Mouse (Mus musculus): ENCODE measurements around the gene Memo1. TPM values are rescaled to one million over a fixed set of nuclear protein-coding genes. Genes with fewer than 3 reads are reported as not detected.
"Not testable (repeated sequence)": the region's sequence is repeated elsewhere in the genome, so short reads cannot be mapped to it uniquely, and the experiment has no call there.

Gene Memo1
- polyA plus RNA-seq, 1 experiment from 2014 or later = 108 TPM

GRCm38 (mm10) chr17:74180889-74181288 lies 114.4 kb downstream of the Memo1 start:
- no peak overlapping the region for H3K9ac ChIP-seq
- H3K4me2 ChIP-seq = no peak overlapping the region
- DNase-seq (no peak), ATAC-seq (ENCODE audit: low read depth) (no peak)
- no peak overlapping the region for H3K4me3 ChIP-seq (replicated peaks)
- H3K27ac ChIP-seq = no peak overlapping the region
- no peaks in the 10 kb centered on the region; the same call in none of the 2 replicates for H3K4me1 ChIP-seq (replicated peaks)
- H3K36me3 ChIP-seq = no peaks in the 10 kb centered on the region
- no peaks in the 10 kb centered on the region for H3K27me3 ChIP-seq
- no peaks in the 10 kb centered on the region for H3K9me3 ChIP-seq (replicated peaks)

GRCm38 (mm10) chr17:74179640-74180039 lies 115.7 kb downstream of the Memo1 start:
- not testable (repeated sequence) for ATAC-seq (ENCODE audit: low read depth); DNase-seq; H3K27me3 ChIP-seq; H3K9me3 ChIP-seq (replicated peaks); H3K4me3 ChIP-seq (replicated peaks); H3K4me1 ChIP-seq (replicated peaks); H3K4me2 ChIP-seq; H3K27ac ChIP-seq; H3K9ac ChIP-seq; H3K36me3 ChIP-seq
- WGBS (ENCODE audit: insufficient replicate concordance) = 57% methylated on average over 2 of the region's 2 CpGs

GRCm38 (mm10) chr17:74173726-74174125 lies 121.6 kb downstream of the Memo1 start:
- Histone ChIP-seq H3K27ac (no peak overlapping the region), H3K4me2 (no peak overlapping the region), H3K36me3 (no peaks in the 10 kb centered on the region), H3K4me1 (replicated peaks) (no peaks in the 10 kb centered on the region), H3K9ac (no peak overlapping the region), H3K4me3 (replicated peaks) (no peak overlapping the region), H3K27me3 (no peaks in the 10 kb centered on the region), H3K9me3 (replicated peaks) (no peaks in the 10 kb centered on the region)
- ATAC-seq (ENCODE audit: low read depth) = no peak
- DNase-seq = no peak

- H3K4me3 ChIP-seq (replicated peaks) = no peak overlapping the region
- no peaks in the 10 kb centered on the region for H3K36me3 ChIP-seq
- no peaks in the 10 kb centered on the region for H3K9me3 ChIP-seq (replicated peaks)
- H3K4me1 ChIP-seq (replicated peaks) = no peaks in the 10 kb centered on the region
- WGBS (ENCODE audit: insufficient replicate concordance) = 45% methylated on average over 1 of the region's 1 CpGs
- H3K27me3 ChIP-seq = no peaks in the 10 kb centered on the region
- ATAC-seq (ENCODE audit: low read depth) (no peak), DNase-seq (no peak)
- no peak overlapping the region for H3K4me2 ChIP-seq
- no peak overlapping the region for H3K27ac ChIP-seq
- no peak overlapping the region for H3K9ac ChIP-seq
These were observed 122.5 kb downstream of the Memo1 start for GRCm38 (mm10) chr17:74172834-74173233.

- H3K36me3 ChIP-seq = no peaks in the 10 kb centered on the region
- DNase-seq (peak; percentile 15), ATAC-seq (ENCODE audit: low read depth) (peak; percentile 98)
- H3K9me3 ChIP-seq (replicated peaks) = no peaks in the 10 kb centered on the region
- peaks cover 6% of the 10 kb centered on the region for H3K4me1 ChIP-seq (replicated peaks)
- peak overlapping the region; percentile 72 for H3K4me2 ChIP-seq
- peak overlapping the region; percentile 47; the same call in 1 of the 2 replicates for H3K9ac ChIP-seq
- peak overlapping the region; percentile 46 for H3K4me3 ChIP-seq (replicated peaks)
- H3K27ac ChIP-seq = no peak overlapping the region
- 3% methylated on average over 9 of the region's 9 CpGs for WGBS (ENCODE audit: insufficient replicate concordance)
- no peaks in the 10 kb centered on the region for H3K27me3 ChIP-seq
These were observed 135.9 kb downstream of the Memo1 start for GRCm38 (mm10) chr17:74159443-74159894.

GRCm38 (mm10) chr17:74158161-74158560 lies 137.2 kb downstream of the Memo1 start:
- no peak overlapping the region for H3K9ac ChIP-seq
- no peak overlapping the region for H3K4me2 ChIP-seq
- no peak overlapping the region for H3K4me3 ChIP-seq (replicated peaks)
- H3K36me3 ChIP-seq = no peaks in the 10 kb centered on the region
- WGBS (ENCODE audit: insufficient replicate concordance) = 66% methylated on average over 3 of the region's 3 CpGs
- no peaks in the 10 kb centered on the region for H3K9me3 ChIP-seq (replicated peaks)
- H3K27ac ChIP-seq = no peak overlapping the region
- H3K27me3 ChIP-seq = no peaks in the 10 kb centered on the region
- DNase-seq (no peak), ATAC-seq (ENCODE audit: low read depth) (no peak)
- H3K4me1 ChIP-seq (replicated peaks) = peaks cover 6% of the 10 kb centered on the region

Other genes with a start within 250 kb of the Memo1 start
- gene Srd5a2, start 247.6 kb downstream of the Memo1 start, polyA plus RNA-seq (2015; fragmentation: Nextera tagmentation; extraction: Ambion mirVana) = not detected in 2 replicates
- 198 and 225 TPM in 2 replicates for gene Dpy30, start 28.4 kb upstream of the Memo1 start, polyA plus RNA-seq (2015; fragmentation: Nextera tagmentation; extraction: Ambion mirVana)
- gene Spast, start 43.5 kb upstream of the Memo1 start, polyA plus RNA-seq (2015; fragmentation: Nextera tagmentation; extraction: Ambion mirVana) = 6.2 and 6.4 TPM in 2 replicates
- gene Slc30a6, start 100.1 kb upstream of the Memo1 start, polyA plus RNA-seq (2015; fragmentation: Nextera tagmentation; extraction: Ambion mirVana) = 20.4 and 20.8 TPM in 2 replicates
- 0.20 and 0.32 TPM in 2 replicates for gene Nlrc4, start 163.6 kb upstream of the Memo1 start, polyA plus RNA-seq (2015; fragmentation: Nextera tagmentation; extraction: Ambion mirVana)
- 62.4 and 77.0 TPM in 2 replicates for gene Yipf4, start 194.0 kb upstream of the Memo1 start, polyA plus RNA-seq (2015; fragmentation: Nextera tagmentation; extraction: Ambion mirVana)
- gene Birc6, start 232.8 kb upstream of the Memo1 start, polyA plus RNA-seq (2015; fragmentation: Nextera tagmentation; extraction: Ambion mirVana) = 38.1 and 43.0 TPM in 2 replicates

Measured in liver, embryonic 13.5 days (tissue).